Mouse (Mus musculus) CH12.LX (cell line): ENCODE measurements around the gene Cyp27b1. TPM values are rescaled to one million over a fixed set of nuclear protein-coding genes. Genes with fewer than 3 reads are reported as not detected.

Experiments
- DNase-seq: peaks from one replicate; pipeline ENCODE4 v3.0.0-alpha.2; 2013; ENCODE audit errors: extremely low read depth
- H3K27ac ChIP-seq: 2 replicates; pipeline ENCODE4 v1.5.1; 2012; ENCODE audit warnings: low read depth, mild to moderate bottlenecking, control low read depth, moderate library complexity; ENCODE audit not compliant: insufficient read depth
- H3K27me3 ChIP-seq: replicated peaks from 2 replicates; pipeline ENCODE3; 2012; ENCODE audit warnings: inconsistent platforms
- H3K36me3 ChIP-seq, 2 experiments: replicated peaks in 1 of 2; 2 replicates each; pipeline versions ENCODE3 to v1.6.1; 2012; ENCODE audit warnings: inconsistent platforms in 1 of 2, low read length in 1 of 2, mild to moderate bottlenecking in 1 of 2, mixed read lengths in 1 of 2, moderate library complexity in 1 of 2; ENCODE audit not compliant: control insufficient read depth in 1 of 2, insufficient read depth in 1 of 2
- H3K4me1 ChIP-seq, 2 experiments: 2 replicates each; pipeline ENCODE4 v1.6.1; 2012; ENCODE audit warnings: inconsistent platforms in 1 of 2, moderate library complexity in 1 of 2; ENCODE audit not compliant: insufficient read depth in 2 of 2, control insufficient read depth in 1 of 2
- H3K4me2 ChIP-seq: 2 replicates; pipeline ENCODE4 v1.6.1; 2012; ENCODE audit warnings: low read depth, mild to moderate bottlenecking, control low read depth; ENCODE audit not compliant: poor library complexity, insufficient read depth, severe bottlenecking
- H3K4me3 ChIP-seq, 3 experiments: fragments of 150-350 bp in 1 of 3; sonication (generic) in 1 of 3; replicated peaks in 1 of 3; 2 replicates each; pipeline versions ENCODE3 to v1.5.1; 2011 to 2012; ENCODE audit warnings: low read depth in 2 of 3, low read length in 2 of 3, mild to moderate bottlenecking in 2 of 3, moderate library complexity in 2 of 3, control low read depth in 1 of 3, improper control_type of control experiment in 1 of 3, inconsistent platforms in 1 of 3, mixed read lengths in 1 of 3; ENCODE audit not compliant: poor library complexity in 1 of 3
- H3K79me2 ChIP-seq: replicated peaks from 2 replicates; pipeline ENCODE4 v1.6.1; 2012; ENCODE audit warnings: mild to moderate bottlenecking, moderate library complexity; ENCODE audit not compliant: control insufficient read depth, poor library complexity, insufficient read depth, severe bottlenecking; ENCODE audit errors: extremely low read depth
- H3K9ac ChIP-seq: 2 replicates; pipeline ENCODE4 v1.6.1; 2012; ENCODE audit warnings: low read depth, mild to moderate bottlenecking, control low read depth, moderate library complexity; ENCODE audit not compliant: insufficient read depth
- H3K9me3 ChIP-seq: replicated peaks from 2 replicates; pipeline ENCODE3; 2012; ENCODE audit warnings: low read length, inconsistent platforms, mixed read lengths
- CHD1 ChIP-seq: IDR thresholded peaks from 2 replicates; pipeline ENCODE4 v1.6.1; 2012; ENCODE audit warnings: low read depth, low read length, improper control_type of control experiment, inconsistent platforms
- CHD2 ChIP-seq: IDR thresholded peaks from 2 replicates; pipeline ENCODE4 v1.6.1; 2011; ENCODE audit warnings: low read length, improper control_type of control experiment
- CTCF ChIP-seq, 2 experiments: IDR thresholded peaks in 1 of 2; conservative IDR thresholded peaks in 1 of 2; 2 replicates each; pipeline ENCODE4 v1.5.1; 2011 to 2012; ENCODE audit warnings: low read depth in 2 of 2, low read length in 2 of 2, improper control_type of control experiment in 1 of 2, inconsistent platforms in 1 of 2, mild to moderate bottlenecking in 1 of 2, moderate library complexity in 1 of 2
- E2F4 ChIP-seq: IDR thresholded peaks from 2 replicates; pipeline ENCODE4 v1.6.1; 2011; ENCODE audit warnings: low read depth, low read length, improper control_type of control experiment; ENCODE audit not compliant: insufficient replicate concordance
- EP300 ChIP-seq: IDR thresholded peaks from 2 replicates; pipeline ENCODE4 v1.6.1; 2011; ENCODE audit warnings: low read length, improper control_type of control experiment
- GABPA ChIP-seq: IDR thresholded peaks from 2 replicates; pipeline ENCODE4 v1.6.1; 2012; ENCODE audit warnings: low read depth, low read length, improper control_type of control experiment, inconsistent platforms; ENCODE audit not compliant: insufficient replicate concordance
- HCFC1 ChIP-seq: IDR thresholded peaks from 2 replicates; pipeline ENCODE4 v1.6.1; 2012; ENCODE audit warnings: low read depth, mild to moderate bottlenecking, inconsistent platforms, low read length, improper control_type of control experiment
- KAT2A ChIP-seq: IDR thresholded peaks from 2 replicates; pipeline ENCODE4 v1.6.1; 2012; ENCODE audit warnings: low read length, improper control_type of control experiment, inconsistent platforms; ENCODE audit not compliant: insufficient replicate concordance
- MAX ChIP-seq: IDR thresholded peaks from 2 replicates; pipeline ENCODE4 v1.6.1; 2011; ENCODE audit warnings: low read length, improper control_type of control experiment
- MAZ ChIP-seq: IDR thresholded peaks from 2 replicates; pipeline ENCODE4 v1.6.1; 2012; ENCODE audit warnings: low read depth, mild to moderate bottlenecking, inconsistent platforms, low read length, improper control_type of control experiment, moderate library complexity
- MEF2A ChIP-seq: IDR thresholded peaks from 2 replicates; pipeline ENCODE4 v1.6.1; 2014; ENCODE audit warnings: low read depth, mild to moderate bottlenecking, inconsistent platforms, low read length, improper control_type of control experiment, borderline replicate concordance
- MXI1 ChIP-seq: IDR thresholded peaks from 2 replicates; pipeline ENCODE4 v1.6.1; 2011; ENCODE audit warnings: mild to moderate bottlenecking, low read depth, low read length, improper control_type of control experiment
- NELFE ChIP-seq: IDR thresholded peaks from 2 replicates; pipeline ENCODE4 v1.6.1; 2011; ENCODE audit warnings: low read depth, low read length, improper control_type of control experiment
- NRF1 ChIP-seq: IDR thresholded peaks from 2 replicates; pipeline ENCODE4 v1.6.1; 2014; ENCODE audit warnings: low read depth, mild to moderate bottlenecking, inconsistent platforms, low read length, improper control_type of control experiment, moderate library complexity
- PAX5 ChIP-seq: IDR thresholded peaks from 2 replicates; pipeline ENCODE4 v1.6.1; 2012; ENCODE audit warnings: low read length, inconsistent platforms, mixed read lengths
- POLR2A ChIP-seq: IDR thresholded peaks from 2 replicates; pipeline ENCODE4 v1.6.1; 2011; ENCODE audit warnings: low read depth, mild to moderate bottlenecking, improper control_type of control experiment, low read length
- POLR2AphosphoS2 ChIP-seq: IDR thresholded peaks from 2 replicates; pipeline ENCODE4 v1.6.1; 2011; ENCODE audit warnings: low read depth, low read length, improper control_type of control experiment
- RCOR1 ChIP-seq: conservative IDR thresholded peaks from 2 replicates; pipeline ENCODE4 v1.6.1; 2012; ENCODE audit warnings: low read depth, mild to moderate bottlenecking, inconsistent platforms, low read length, improper control_type of control experiment
- SIN3A ChIP-seq: IDR thresholded peaks from 2 replicates; pipeline ENCODE4 v1.6.1; 2012; ENCODE audit warnings: low read length, improper control_type of control experiment, inconsistent platforms
- TBP ChIP-seq: conservative IDR thresholded peaks from 2 replicates; pipeline ENCODE4 v1.6.1; 2011; ENCODE audit warnings: low read depth, low read length, improper control_type of control experiment
- UBTF ChIP-seq: IDR thresholded peaks from 2 replicates; pipeline ENCODE4 v1.6.1; 2012; ENCODE audit warnings: low read depth, mild to moderate bottlenecking, inconsistent platforms, low read length, improper control_type of control experiment, moderate library complexity
- ZKSCAN1 ChIP-seq: IDR thresholded peaks from 2 replicates; pipeline ENCODE4 v1.6.1; 2012; ENCODE audit warnings: low read depth, inconsistent platforms, low read length, improper control_type of control experiment, borderline replicate concordance
- ZMIZ1 ChIP-seq: IDR thresholded peaks from 2 replicates; pipeline ENCODE4 v1.6.1; 2012; ENCODE audit warnings: low read depth, mild to moderate bottlenecking, inconsistent platforms, low read length, improper control_type of control experiment
- ZNF384 ChIP-seq: IDR thresholded peaks from 2 replicates; pipeline ENCODE4 v1.6.1; 2012; ENCODE audit warnings: low read depth, low read length, improper control_type of control experiment, inconsistent platforms
- dilution Hi-C: fragments of 300-500 bp; cut with MboI; formaldehyde crosslinking; loops from 2 replicates; pipeline ENCODE4 v1.14.3; 2020; ENCODE audit warnings: low sequenced_read_pairs; ENCODE audit not compliant: extremely low pct_unique_long_range_greater_than_20kb, extremely low pct_ligation_motif_present
- in situ Hi-C: fragments of 300-500 bp; cut with MboI; formaldehyde crosslinking; loops from 3 replicates; pipeline ENCODE4 v1.14.3; 2019; ENCODE audit warnings: low sequenced_read_pairs, low pct_ligation_motif_present, low pct_unique_long_range_greater_than_20kb, mixed read lengths
- polyA plus RNA-seq: library from polyadenylated mRNA; unstranded; fragments of >175 nt; gene quantifications from 2 replicates; pipeline ENCODE4 v1.2.1, GENCODE M21; 2012; ENCODE audit warnings: low read depth; ENCODE audit not compliant: insufficient read length
- total RNA-seq, 2 experiments: library from RNA; depleted of rRNA; stranded (reverse); fragments of 300-350 nt in 1 of 2; fragments of >200 nt in 1 of 2; gene quantifications; 2 replicates each; pipeline ENCODE4 v1.2.3; 2012 to 2014

Cyp27b1 gene
- total and polyA plus RNA-seq, 3 experiments = 0.32 to 1.4 (median 0.42) TPM

- dilution Hi-C loops = no loop called here
- H3K36me3 ChIP-seq = peaks cover 37 to 45% of the 10 kb centered on the region in 2 experiments
- peaks cover 26% of the 10 kb centered on the region for H3K79me2 ChIP-seq
- peaks cover 10 to 51% of the 10 kb centered on the region in 2 experiments for H3K4me1 ChIP-seq
- no peak for DNase-seq
- no peaks in the 10 kb centered on the region for H3K9me3 ChIP-seq
- in situ Hi-C loops = no loop called here
- no peak overlapping the region for H3K27ac ChIP-seq
- H3K4me3 ChIP-seq = no peak overlapping the region
- no peak overlapping the region for H3K4me2 ChIP-seq
- peaks cover 10% of the 10 kb centered on the region for H3K27me3 ChIP-seq
- TF ChIP-seq POLR2A (0 out of 2 replicates have a peak, but pooled peaks have one; percentile 33), POLR2AphosphoS2 (no peak), SIN3A (no peak)
- no peak overlapping the region for H3K9ac ChIP-seq
Observed at GRCm38 (mm10) chr10:127066519-127067018, 18.5 kb downstream of the Cyp27b1 start.

- Histone ChIP-seq H3K27ac (peak overlapping the region; percentile 63), H3K79me2 (peaks cover 26% of the 10 kb centered on the region), H3K9ac (no peak overlapping the region), H3K36me3 (peaks cover 37 to 45% of the 10 kb centered on the region in 2 experiments), H3K9me3 (no peaks in the 10 kb centered on the region), H3K27me3 (no peaks in the 10 kb centered on the region), H3K4me1 (peaks cover 10 to 43% of the 10 kb centered on the region in 2 experiments), H3K4me3 (no peak overlapping the region), H3K4me2 (peak overlapping the region; percentile 64; the same call in 1 of the 2 replicates)
- dilution Hi-C loops = no loop called here
- TF ChIP-seq POLR2A (no peak; the same call in 1 of the 2 replicates), MEF2A (no peak), E2F4 (no peak), MXI1 (no peak), RCOR1 (no peak), TBP (no peak), MAX (no peak), POLR2AphosphoS2 (peak; percentile 87), GABPA (no peak), ZKSCAN1 (no peak), NELFE (no peak), HCFC1 (no peak), KAT2A (0 out of 2 replicates have a peak, but pooled peaks have one; percentile 19), NRF1 (no peak), EP300 (peak; percentile 17; the same call in 1 of the 2 replicates), CTCF (conservative IDR thresholded peaks at IDR 0.05 in 1 of 2, IDR thresholded peaks at IDR 0.05 in 1 of 2; ENCODE audit: low read depth in 2 of 2, low read length in 2 of 2) (no peak), PAX5 (no peak), CHD2 (peak; percentile 35), CHD1 (no peak), UBTF (no peak), MAZ (0 out of 2 replicates have a peak, but pooled peaks have one; percentile 45), SIN3A (no peak), ZNF384 (no peak), ZMIZ1 (peak; percentile 41)
- no peak for DNase-seq
- in situ Hi-C loops = no loop called here
Observed at GRCm38 (mm10) chr10:127068360-127069038, 20.4 kb downstream of the Cyp27b1 start.
